Mouse (Mus musculus): Measurements from ENCODE around the gene Tnf.
A peak's percentile ranks its signal among the peaks of the same experiment; 100 is the strongest.

The Tnf gene

DNA sequence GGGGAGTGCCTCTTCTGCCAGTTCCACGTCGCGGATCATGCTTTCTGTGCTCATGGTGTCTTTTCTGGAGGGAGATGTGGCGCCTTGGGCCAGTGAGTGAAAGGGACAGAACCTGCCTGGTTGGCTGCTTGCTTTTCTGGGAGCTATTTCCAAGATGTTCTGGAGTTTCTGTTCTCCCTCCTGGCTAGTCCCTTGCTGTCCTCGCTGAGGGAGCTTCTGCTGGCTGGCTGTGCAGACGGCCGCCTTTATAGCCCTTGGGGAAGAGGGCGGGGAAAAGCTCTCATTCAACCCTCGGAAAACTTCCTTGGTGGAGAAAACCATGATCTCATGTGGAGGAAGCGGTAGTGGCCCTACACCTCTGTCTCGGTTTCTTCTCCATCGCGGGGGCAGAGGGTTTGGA, at the start of gene Tnf:
TSS of gene Tnf (minus strand) at position 221 of the 400 bp plus-strand sequence.
- peak; percentile 64 to 78 for DNase-seq (ENCODE audit: low spot score in 2 of 2)

DNA sequence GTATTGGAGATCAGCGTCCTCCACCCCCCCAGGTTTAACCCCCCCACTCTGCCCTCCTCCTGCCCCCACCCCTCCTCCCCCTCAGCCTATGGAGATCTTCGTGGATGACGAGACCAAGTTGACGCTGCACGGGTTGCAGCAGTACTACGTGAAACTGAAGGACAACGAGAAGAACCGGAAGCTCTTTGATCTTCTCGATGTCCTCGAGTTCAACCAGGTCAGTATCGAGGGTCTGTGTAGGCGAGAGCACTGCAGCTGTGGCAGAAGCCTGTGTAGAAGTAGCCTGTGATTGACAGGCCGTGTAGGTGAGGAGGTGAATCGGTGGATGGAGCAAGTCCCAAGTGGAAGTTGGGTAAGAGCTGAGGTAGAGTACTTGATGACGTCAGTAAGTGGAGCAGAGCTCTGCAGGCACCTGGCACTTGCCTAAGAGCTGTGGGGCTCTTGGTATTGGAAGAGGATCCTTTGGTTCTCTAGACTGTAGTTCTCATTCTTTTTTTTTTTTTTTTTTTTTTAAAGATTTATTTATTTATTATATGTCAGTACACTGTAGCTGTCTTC, 49.4 kb upstream of the Tnf start:
- DNase-seq (ENCODE audit: low spot score in 2 of 2), result no peak

DNA sequence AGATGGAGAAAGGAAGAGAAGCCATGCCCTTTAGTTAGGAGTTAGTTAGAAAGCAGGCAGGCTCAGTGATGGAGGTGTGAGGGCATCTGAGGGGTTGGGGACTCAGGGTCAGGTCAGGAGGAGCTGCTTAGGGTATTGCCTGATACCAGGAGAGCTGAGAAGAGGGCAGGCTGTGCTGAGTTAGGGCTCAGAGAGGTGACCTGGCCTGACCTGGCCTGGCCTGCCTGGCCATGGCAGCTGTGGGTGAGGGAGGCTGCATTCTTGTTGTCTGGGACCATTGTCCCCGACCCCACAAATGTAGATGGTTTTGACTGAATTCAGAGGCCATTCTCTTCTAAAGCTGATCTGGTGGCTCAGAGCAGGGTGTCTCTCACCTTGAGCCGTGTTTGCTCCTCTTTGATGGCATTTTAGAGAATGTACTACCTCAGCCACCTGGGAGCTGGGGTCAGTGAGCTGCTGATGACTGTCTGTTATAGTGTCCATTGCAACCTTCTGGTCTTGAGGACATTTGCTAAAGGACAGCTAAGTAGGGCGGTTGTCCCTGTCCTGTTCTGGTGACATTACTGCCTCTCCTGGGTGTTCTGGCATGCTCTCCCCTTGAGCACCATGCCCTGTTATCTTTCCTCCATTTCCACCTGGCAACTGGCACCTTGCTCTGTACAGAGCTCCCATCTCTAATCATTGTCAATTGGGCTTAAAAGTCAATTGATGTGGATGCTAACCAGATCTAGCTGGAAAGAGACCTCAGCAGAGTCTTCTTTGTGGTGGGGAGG, 48.7 kb upstream of the Tnf start:
- no peak for DNase-seq (ENCODE audit: low spot score in 2 of 2)

DNA sequence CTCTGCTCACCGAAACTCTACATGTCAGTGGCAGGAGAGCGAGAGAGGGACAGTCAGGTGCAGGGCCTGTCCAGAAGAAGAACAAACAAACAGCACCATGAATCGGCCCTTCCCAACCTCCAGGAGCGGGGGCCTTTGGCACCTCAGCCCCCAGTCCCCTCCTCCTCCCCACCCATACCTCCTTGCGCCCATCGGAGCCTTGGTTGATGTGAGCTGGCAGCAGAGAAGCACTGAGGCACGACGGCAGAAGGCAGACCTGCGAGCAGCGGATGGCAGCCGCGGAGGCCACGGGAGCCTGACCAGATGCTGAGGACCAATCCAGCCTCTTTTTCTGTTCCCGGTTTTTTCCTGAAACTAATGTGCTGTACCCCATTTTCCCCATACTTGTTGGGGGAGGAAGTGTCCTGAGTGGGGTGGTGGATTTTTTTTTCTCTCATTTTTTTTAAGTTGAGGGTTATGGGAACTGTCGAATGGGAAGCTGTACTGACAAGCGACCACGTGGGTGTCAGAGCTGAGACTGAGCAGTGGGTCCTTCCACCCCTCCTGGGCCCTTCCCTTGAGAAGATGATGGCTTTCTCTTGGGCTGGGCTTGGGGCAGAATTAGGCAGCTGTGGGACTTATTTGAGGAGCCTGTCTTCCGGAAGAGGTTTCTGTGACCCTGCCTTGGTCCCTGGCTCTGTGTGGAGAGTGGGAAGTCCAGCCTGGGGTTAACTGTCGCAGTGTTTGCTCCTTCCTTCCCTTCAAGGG, 47.8 kb upstream of the Tnf start:
- DNase-seq (ENCODE audit: low spot score in 2 of 2), result no peak

DNA sequence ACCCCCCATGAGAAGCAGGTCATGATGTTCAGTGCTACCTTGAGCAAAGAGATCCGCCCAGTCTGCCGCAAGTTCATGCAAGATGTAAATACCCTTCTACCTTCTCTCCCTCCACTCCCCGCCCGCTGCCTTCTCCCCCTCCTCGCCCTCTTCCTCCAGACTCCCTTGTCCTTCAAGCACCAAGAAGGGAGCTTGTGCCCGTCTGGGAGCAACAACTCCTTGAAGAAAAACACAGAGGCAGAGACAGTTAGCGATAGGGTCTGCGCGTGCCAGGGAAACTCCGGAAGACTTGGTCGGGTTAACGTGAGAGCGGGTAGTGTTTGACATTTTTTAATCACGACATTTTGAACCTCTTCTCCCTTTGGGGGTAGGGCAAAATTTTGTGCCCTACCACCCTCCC, 47.2 kb upstream of the Tnf start:
- DNase-seq (ENCODE audit: low spot score in 2 of 2), result no peak

DNA sequence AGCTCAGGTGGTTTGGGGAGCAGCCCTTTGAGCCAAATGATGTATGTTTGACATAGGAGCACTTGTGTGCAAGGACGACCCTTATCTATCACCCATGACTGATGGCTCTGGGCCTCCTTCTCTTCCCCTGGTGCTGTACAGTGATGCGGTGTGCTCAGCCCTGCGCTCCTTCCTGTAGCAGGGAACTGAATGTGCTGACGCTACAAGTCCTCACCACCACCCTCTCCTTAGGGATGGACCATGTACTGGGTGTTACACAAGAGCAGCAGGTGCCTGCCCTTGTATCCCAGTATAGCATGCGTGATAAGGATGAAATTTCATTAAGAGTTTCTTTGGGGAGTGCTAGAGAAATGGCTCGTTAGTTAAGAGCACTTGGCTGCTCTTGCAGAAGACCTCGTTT, 45.3 kb upstream of the Tnf start:
- DNase-seq (ENCODE audit: low spot score in 2 of 2), result no peak

DNA sequence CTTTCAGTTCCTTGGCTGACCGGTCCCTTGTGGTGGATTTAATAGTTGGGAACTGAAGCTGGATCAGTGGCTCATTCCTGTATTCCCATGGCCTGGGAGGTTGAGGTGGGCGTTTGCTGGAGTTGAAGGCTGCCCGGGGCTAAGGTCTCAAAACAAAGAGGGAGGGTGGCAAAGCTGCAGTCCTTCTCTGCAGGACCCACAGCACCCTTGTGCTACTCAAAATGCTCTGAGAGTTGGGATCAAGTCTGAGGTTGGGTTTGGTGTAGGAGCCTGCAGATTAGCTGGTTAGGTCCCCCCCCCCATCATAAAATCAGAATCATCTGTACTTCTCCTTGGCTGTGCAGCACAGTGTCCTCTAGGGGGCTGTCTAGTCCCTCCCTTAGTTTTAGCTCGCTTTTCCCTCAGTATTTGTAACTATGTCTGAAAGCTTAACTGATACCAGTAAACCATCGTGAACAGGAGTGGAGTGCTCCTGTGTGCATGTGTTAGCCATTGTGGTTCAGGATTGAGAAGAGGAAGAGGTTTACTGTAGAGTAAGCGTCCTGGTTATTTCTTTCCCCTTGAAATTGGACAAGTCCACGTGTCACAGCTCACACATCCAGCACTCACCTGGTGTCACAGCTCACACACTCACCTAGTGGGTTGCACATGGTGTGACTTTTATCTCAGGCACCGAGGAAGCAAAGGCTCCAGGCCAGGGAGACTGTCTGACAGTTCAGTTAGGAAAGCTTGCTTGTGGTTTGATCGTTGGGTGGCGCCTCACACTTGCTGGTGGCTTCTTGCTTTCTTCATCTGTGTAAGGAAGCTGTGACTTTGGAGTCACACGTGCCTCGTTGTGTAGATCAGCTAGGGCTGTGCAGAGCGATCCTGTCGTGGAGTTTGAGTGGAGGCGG, 44.2 kb upstream of the Tnf start:
- DNase-seq (ENCODE audit: low spot score in 2 of 2), result no peak

DNA sequence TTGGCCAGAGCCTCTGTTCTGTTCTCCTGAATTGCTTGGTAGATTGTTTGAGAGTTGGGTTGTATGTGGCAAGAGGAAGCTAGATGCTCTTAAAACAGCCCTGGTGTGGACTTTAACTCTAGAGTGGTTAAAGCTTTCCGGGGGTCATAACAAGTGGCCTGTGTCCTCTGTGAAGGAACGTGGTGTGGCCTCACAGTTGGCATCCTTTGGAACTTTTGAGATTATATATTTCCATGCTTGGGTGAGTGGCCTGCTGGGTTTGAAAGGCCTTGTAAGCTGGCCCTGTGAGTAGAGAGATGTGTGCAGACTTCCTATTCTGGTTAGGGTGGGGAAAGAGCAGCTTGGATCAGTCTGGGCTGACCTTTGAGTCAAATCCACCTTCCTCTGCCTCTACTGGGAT, 43.2 kb upstream of the Tnf start:
- no peak for DNase-seq (ENCODE audit: low spot score in 2 of 2)

DNA sequence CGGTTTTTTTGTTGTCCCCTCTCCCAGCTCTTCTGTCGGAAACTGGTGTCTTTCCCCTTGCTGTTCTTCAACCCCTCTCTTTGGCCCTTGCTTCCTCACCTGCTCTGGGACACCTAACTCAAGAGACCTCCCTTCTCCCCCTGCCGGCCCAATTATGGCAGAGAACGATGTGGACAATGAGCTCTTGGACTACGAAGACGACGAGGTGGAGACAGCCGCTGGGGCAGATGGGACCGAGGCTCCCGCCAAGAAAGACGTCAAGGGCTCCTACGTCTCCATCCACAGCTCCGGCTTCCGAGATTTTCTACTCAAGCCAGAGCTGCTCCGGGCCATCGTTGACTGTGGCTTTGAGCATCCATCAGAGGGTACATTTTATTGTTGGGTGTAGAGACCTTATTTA, 41.3 kb upstream of the Tnf start:
- DNase-seq (ENCODE audit: low spot score in 2 of 2), result peak; percentile 52 to 76

DNA sequence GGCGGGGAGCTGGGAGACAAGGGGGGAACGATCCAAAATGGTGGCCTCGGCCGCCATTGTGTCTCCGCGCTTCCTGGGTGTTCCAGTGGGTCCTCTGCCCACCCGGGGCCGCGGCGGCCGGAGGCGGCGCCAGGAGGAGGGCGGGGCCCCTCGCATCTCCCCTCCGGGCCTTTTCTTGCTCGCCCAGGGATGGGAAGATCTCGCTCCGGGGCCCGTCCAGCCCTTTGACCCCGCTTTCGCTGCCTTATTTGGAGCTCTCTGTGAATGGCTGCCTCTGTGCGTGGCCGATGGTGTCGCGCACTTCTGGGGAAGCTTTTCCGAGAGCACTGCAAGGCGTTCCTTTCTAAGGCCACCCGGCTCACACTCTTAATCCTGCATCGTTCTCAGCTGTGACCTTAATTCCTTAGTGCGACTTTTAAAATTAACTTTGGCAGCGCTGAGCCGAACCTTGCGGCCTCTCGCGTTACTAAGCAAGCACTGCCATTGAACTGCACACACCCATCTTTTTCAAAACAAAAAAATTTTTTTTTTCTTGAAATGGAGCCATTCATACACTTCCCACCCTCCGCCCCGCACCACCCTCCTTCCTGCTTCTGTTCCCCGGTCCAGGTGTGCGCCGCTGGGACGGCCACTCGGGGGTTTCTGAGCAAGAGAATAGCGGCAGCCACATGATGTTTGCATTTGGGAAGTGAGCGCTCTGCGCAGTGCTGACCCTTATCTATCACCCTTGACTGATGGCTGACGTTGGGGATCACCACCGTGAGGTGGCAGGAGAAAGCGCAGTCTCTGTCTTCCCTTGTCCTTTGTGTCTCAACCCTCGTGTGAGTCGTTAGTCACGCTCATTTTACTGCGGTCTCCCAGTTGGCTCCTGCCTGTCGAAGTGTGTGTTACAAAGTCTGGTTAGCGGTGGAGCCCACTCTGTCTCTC, 40.5 kb upstream of the Tnf start:
- DNase-seq (ENCODE audit: low spot score in 2 of 2), result peak; percentile 65 to 85

DNA sequence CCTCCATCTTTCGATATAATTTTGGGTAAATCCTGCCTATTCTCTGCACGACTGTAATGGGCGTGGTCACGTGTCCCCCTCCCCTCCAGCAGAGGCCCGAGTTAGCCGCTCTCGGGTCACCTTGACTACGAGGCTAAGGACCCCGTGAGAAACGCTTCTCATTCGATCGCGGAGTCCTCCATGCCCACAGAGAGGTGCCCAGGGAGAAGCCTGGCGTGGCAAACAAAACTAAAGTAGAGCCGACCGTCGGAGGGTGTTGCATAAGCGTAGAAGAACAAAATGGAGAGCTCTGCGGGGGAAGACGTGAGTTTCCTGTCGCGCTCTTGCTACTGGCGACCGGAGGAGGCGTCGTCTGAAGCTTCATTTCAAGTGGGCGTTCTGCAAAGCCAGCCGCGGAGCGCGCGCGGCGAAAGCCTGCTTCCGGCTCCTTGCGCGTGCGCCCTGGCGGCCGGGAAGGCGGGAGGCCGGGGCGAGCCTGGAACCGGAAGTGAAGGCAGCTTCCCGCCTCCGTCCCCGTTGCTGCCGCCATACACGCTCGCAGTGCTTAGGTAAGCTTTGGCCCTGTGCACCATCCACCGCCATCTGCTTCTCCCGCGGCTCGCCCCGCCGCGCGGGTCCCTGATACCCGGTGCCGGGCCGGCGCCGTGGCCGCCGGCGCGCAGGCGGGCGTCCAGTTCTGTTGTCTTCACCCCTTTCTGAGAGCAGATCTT, 39.7 kb upstream of the Tnf start, which contains the start of gene Ddx39b:
TSS of gene Ddx39b (plus strand) at position 442 of the 710 bp plus-strand sequence.
- DNase-seq (ENCODE audit: low spot score in 2 of 2), result peak; percentile 96 to 98

DNA sequence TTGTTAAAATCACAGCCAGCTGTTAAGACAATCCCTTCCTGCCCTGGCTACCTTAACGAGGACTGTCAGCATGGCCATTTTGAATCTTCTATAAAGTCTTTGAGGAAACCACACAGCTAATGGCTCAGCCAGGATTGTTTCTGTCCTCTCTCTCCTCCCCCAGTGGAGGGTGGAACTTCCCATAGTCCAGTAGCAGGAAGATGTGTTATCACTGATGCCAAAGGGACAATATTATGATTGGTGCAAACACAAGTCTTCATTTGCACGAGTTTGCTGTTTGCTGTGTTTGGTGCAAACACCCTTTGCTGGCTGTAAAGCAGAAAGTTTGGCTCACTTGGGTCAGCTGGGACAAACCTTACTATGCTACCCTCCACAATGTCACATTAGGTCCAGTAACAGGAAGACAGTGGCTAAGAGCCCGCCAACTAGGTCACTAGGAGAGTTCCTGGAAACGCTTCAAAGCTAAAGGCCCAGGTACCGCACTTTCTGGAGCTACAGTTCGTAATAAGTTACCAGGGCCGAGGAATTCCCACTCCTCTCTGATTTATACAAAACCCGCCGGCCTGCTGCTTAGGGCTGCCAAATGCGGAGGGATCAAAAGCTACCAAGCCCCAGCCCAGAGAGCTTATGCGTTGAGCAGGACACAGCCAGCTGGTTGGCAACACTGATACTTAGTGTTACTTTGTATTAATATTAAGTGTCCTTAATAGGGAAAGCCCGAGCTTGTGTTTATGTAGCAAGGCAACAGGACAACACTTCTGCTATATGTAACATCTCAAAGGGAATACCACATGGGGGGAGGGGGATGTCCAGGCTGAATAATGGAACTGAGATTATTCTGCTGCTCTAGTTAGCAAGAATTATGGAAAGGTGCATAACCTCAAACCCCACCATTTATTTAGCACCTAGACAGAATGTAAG, 38.8 kb upstream of the Tnf start:
- no peak for DNase-seq (ENCODE audit: low spot score in 2 of 2)

DNA sequence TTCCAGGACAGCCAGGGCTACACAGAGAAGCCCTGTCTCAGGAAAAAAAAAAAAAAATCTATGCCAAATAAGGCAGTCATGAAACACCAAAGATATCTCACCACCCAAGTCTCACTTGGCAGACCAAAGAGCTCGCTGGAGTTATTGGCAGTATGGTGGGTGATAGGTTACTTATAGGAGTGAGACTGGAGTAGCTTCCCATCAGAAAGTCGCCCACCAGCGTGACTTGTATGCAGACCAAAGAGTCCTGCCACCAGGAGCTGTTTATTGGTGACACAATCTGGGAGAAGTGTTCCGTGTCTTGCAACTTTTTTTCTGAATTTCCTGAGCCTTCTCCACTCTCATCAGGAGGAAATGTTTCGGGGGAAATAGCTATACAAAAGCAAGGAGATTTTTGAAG, 37.9 kb upstream of the Tnf start:
- no peak for DNase-seq (ENCODE audit: low spot score in 2 of 2)

DNA sequence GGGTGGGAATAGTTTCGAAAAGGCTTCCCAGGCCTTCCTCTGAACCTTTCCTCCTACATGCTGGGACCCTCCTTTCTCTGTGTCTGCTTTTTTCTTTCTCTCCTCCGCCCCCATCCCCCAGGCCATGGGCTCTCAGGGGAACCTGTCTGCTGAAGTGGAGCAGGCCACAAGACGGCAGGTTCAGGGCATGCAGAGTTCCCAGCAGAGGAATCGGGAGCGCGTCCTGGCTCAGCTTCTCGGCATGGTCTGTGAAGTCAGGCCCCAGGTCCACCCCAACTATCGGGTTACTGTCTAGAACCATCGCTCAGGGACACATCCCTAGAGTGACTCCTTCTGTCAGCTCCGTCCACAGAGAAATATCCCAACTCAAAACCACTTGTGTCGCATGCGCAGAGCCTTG, 35.7 kb upstream of the Tnf start:
- no peak for DNase-seq (ENCODE audit: low spot score in 2 of 2)

DNA sequence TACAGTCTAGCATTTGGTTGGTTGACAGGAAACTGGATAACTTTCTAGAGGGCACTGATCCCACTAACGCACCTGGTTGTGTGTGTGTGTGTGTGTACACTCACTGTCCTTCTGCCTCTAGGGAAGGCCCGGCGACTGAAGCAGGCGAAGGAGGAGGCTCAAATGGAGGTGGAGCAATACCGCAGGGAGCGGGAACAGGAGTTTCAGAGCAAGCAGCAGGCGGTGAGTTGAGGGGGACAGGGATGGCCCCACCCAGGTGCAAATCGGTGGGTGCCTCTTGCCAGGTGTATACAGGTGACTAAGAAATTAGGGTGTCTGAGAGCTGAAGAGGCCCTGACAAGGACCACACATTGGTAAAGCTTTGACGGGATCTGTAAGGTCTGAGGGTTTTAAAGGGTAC, 35.2 kb upstream of the Tnf start:
- DNase-seq (ENCODE audit: low spot score in 2 of 2), result no peak

DNA sequence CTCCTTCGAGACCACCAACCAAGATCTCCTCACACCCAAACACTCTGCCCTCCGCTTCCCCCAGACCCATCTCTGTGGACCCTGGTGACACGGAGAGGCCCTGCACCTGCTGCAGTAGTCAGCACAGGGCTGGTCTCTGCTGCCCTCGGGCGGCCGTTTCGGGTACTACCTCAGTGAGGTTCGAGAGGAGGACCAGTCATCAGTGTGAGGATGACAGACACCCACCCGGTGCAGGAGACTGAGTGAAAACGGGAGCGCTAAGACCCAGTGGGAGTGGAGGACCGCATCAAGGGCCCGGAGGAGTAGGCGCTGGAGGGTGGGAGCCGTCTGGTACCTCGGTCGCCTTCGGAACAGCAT, 34.6 kb upstream of the Tnf start:
- peak; percentile 99 to 100 for DNase-seq (ENCODE audit: low spot score in 2 of 2)

DNA sequence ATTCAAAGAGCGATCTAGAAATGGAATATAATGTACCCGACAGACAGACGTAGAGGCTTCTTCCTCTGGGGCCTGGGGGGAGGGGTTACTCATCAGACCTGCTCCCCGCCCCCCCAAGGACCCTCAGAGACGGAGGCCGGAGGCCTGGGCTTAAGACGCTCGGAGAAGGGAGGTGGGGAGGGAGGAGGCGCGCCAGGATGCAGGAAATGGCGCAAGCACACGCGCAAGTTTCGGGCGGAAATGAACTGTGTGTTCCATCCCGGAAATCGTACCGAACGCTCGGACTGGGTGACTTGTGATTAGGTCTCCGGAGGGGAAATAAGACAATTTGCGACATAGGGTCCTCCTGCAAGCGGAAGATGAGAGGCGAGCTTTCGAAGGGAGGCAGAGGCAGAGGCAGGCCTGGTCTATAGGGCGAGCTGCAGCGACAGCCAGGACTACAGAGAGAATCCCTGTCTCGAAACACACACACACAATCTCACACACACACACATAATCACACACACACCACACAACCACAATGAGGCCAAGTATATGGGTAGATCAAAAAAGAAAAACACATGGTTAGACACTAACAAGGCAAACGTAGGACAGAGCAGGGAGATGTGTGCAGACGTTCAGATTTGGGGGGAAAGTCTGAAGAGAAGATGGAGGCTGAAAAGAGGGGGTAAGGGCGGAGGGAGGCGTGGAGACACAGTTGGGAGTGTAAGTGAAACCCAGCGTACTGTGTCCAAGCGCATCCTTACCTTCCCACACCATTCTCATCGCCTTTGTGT, 34.0 kb upstream of the Tnf start, which contains the start of gene Nfkbil1:
TSS of gene Nfkbil1 (minus strand) at position 179 of the 776 bp plus-strand sequence.
- DNase-seq (ENCODE audit: low spot score in 2 of 2), result peak; percentile 86 to 90

DNA sequence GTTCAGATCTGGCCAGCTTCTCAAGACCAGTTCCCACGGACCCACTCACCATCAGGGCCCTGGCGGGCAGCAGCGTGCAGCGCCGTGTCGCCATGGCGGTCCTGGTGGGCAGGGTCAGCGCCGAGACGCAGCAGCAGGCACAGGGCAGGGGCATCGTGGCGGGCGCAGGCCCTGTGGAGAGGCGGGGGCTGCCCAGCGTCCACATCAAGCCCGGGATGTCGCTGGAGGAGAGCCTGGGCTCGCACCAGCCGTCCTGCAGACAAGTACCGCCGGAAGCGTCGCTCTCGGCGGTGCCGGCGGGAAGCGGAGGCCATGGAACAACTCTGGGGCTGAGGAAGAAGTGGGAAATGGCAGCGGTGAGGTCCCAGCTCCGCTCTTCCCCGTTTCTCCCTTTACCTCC, 33.1 kb upstream of the Tnf start:
- DNase-seq (ENCODE audit: low spot score in 2 of 2), result peak; percentile 54 to 78
